Mouse (Mus musculus): Measurements from ENCODE around the gene Mapk7.

DNA sequence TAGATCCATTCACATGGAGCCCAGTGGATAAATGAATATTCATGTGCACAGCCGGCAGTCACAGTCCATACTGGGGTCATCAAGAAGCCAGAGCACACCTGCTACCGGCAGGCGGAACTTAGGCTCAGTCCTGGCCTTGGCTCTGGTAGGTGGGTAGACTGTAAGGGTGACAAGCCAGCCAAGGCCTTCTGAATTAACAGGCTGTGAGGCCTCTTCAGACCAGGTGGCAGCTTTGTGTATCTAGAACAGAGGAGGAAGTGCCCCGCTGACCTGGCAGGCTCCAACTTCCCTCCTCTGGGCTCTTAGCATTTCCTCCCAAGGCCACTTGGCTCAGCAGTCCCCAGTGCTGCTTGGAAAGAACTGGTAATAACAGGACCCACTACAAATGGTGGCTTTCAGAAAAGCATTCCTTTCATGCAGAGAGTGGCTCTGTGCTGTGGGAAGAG, 35.1 kb upstream of the Mapk7 start:
- TF ChIP-seq CTCF (IDR thresholded peaks at IDR 0.05; ENCODE audit: low read depth, low read length): no peak
- no peak for TF ChIP-seq POLR2AphosphoS5 (IDR thresholded peaks at IDR 0.05; ENCODE audit: insufficient replicate concordance, low read depth, low read length)
- TF ChIP-seq GATA1 (IDR thresholded peaks at IDR 0.05; ENCODE audit: borderline replicate concordance, low read length): no peak
